Mouse (Mus musculus): ENCODE data around the gene Myg1.
A peak's percentile ranks its signal among the peaks of the same experiment; 100 is the strongest.
"Not testable (repeated sequence)": the region's sequence is repeated elsewhere in the genome, so short reads cannot be mapped to it uniquely, and the experiment has no call there.

The Myg1 gene

GRCm38 (mm10) chr15:102331610-102332015 is at the start of gene Myg1:
Gene Myg1, plus strand, starts transcription at chr15:102331709.
- DNase-seq, result peak; percentile 98

- no peak for DNase-seq
These were observed 48.8 kb upstream of the Myg1 start for GRCm38 (mm10) chr15:102282463-102283292.

- DNase-seq, result no peak
These were observed 47.9 kb upstream of the Myg1 start for GRCm38 (mm10) chr15:102283648-102284047.

- DNase-seq, result no peak
These were observed 44.1 kb upstream of the Myg1 start for GRCm38 (mm10) chr15:102287395-102287794.

GRCm38 (mm10) chr15:102295633-102296367 is 35.7 kb upstream of the Myg1 start, which contains the start of gene Espl1:
Gene Espl1, plus strand, starts transcription at chr15:102296266.
- peak; percentile 99 for DNase-seq

GRCm38 (mm10) chr15:102296368-102297006 is 35.0 kb upstream of the Myg1 start:
- no peak for DNase-seq

- DNase-seq, result peak; percentile 95
These were observed 29.0 kb upstream of the Myg1 start for GRCm38 (mm10) chr15:102302542-102302941.

GRCm38 (mm10) chr15:102308717-102309116 is 22.8 kb upstream of the Myg1 start:
- DNase-seq, result no peak

GRCm38 (mm10) chr15:102310074-102310845 is 21.2 kb upstream of the Myg1 start:
- DNase-seq, result peak; percentile 98

- DNase-seq, result no peak
These were observed 20.0 kb upstream of the Myg1 start for GRCm38 (mm10) chr15:102311489-102311888.

GRCm38 (mm10) chr15:102315292-102315691 is 16.2 kb upstream of the Myg1 start:
- peak; percentile 97 for DNase-seq

GRCm38 (mm10) chr15:102316263-102316662 is 15.2 kb upstream of the Myg1 start:
- DNase-seq, result peak; percentile 96

- DNase-seq, result no peak
These were observed 6.6 kb upstream of the Myg1 start for GRCm38 (mm10) chr15:102324654-102325473.

GRCm38 (mm10) chr15:102326022-102326576 is 5.4 kb upstream of the Myg1 start, which contains the start of gene Pfdn5:
Gene Pfdn5, plus strand, starts transcription at chr15:102326116.
- DNase-seq, result peak; percentile 98

GRCm38 (mm10) chr15:102326892-102327291 is 4.6 kb upstream of the Myg1 start:
- no peak for DNase-seq

GRCm38 (mm10) chr15:102335254-102335653 is 3.7 kb downstream of the Myg1 start:
- DNase-seq, result no peak

- DNase-seq, result not testable (repeated sequence)
These were observed 4.4 kb downstream of the Myg1 start for GRCm38 (mm10) chr15:102335925-102336324.

- no peak for DNase-seq
These were observed 5.4 kb downstream of the Myg1 start for GRCm38 (mm10) chr15:102336946-102337345.

GRCm38 (mm10) chr15:102339612-102340011 is 8.1 kb downstream of the Myg1 start:
- DNase-seq, result no peak

GRCm38 (mm10) chr15:102341580-102341979 is 10.1 kb downstream of the Myg1 start:
- no peak for DNase-seq

GRCm38 (mm10) chr15:102344490-102344889 is 13.0 kb downstream of the Myg1 start:
- no peak for DNase-seq
